Mouse (Mus musculus) hindbrain, embryonic 10.5 days (tissue): ENCODE measurements around the gene Bad. TPM values are rescaled to one million over a fixed set of nuclear protein-coding genes. Genes with fewer than 3 reads are reported as not detected.
"Not testable (repeated sequence)": the region's sequence is repeated elsewhere in the genome, so short reads cannot be mapped to it uniquely, and the experiment has no call there.

Source experiments
- DNase-seq: peaks from one replicate; pipeline ENCODE4 v3.0.0-alpha.2; 2017; ENCODE audit warnings: low spot score
- H3K27ac ChIP-seq: fragments of 300-500 bp; sonication (generic); 2 replicates; pipeline ENCODE4 v1.5.1; 2016; ENCODE audit warnings: mild to moderate bottlenecking, moderate library complexity
- H3K27me3 ChIP-seq: fragments of 300-500 bp; sonication (generic); 2 replicates; pipeline ENCODE4 v1.6.1; 2016; ENCODE audit warnings: mild to moderate bottlenecking; ENCODE audit not compliant: poor library complexity, insufficient read depth, severe bottlenecking
- H3K36me3 ChIP-seq: fragments of 300-500 bp; sonication (generic); 2 replicates; pipeline ENCODE4 v1.6.1; 2016; ENCODE audit warnings: mild to moderate bottlenecking, moderate library complexity
- H3K4me1 ChIP-seq: fragments of 300-500 bp; sonication (generic); replicated peaks from 2 replicates; pipeline ENCODE4 v1.6.1; 2016; ENCODE audit warnings: mild to moderate bottlenecking
- H3K4me3 ChIP-seq: fragments of 300-500 bp; sonication (generic); 2 replicates; pipeline ENCODE4 v1.5.1; 2016; ENCODE audit warnings: mild to moderate bottlenecking, moderate library complexity
- H3K9me3 ChIP-seq: fragments of 300-500 bp; sonication (generic); 2 replicates; pipeline ENCODE4 v1.6.1; 2016; ENCODE audit warnings: mild to moderate bottlenecking, moderate library complexity
- WGBS: fragments of 180-500 bp; shearing (Covaris S2); methylation state at CpG from one replicate; pipeline ENCODE4 v1.1.7; 2016; 5-methylcytosine and 5-hydroxymethylcytosine counted together
- polyA plus RNA-seq: library from polyadenylated mRNA; unstranded; fragments of >200 nt; fragmentation: Nextera tagmentation; extraction: Ambion mirVana; gene quantifications from 2 replicates; pipeline ENCODE4 v1.2.1, GENCODE M21; 2016

Bad gene
- polyA plus RNA-seq, 1 experiment from 2014 or later: 75.5 TPM

GRCm38 (mm10) chr19:6989251-6989650 is 47.6 kb downstream of the Bad start:
- Histone ChIP-seq H3K4me1 (peaks cover 63% of the 10 kb centered on the region), H3K4me3 (no peak overlapping the region), H3K27me3 (no peaks in the 10 kb centered on the region), H3K36me3 (peaks cover 21% of the 10 kb centered on the region), H3K9me3 (no peaks in the 10 kb centered on the region), H3K27ac (no peak overlapping the region)
- no peak for DNase-seq
- WGBS: 85% methylated on average over 8 of the region's 8 CpGs

- no peak for DNase-seq
- H3K9me3 ChIP-seq: no peaks in the 10 kb centered on the region
- H3K27ac ChIP-seq: no peak overlapping the region
- H3K4me1 ChIP-seq: peaks cover 72% of the 10 kb centered on the region
- no peak overlapping the region for H3K4me3 ChIP-seq
- peaks cover 9% of the 10 kb centered on the region; the same call in 1 of the 2 replicates for H3K36me3 ChIP-seq
- no peaks in the 10 kb centered on the region for H3K27me3 ChIP-seq
- WGBS: 92% methylated on average over 6 of the region's 6 CpGs
Observed at GRCm38 (mm10) chr19:6990712-6991111, 49.1 kb downstream of the Bad start.

GRCm38 (mm10) chr19:6991166-6991565 is 49.5 kb downstream of the Bad start:
- H3K36me3 ChIP-seq, H3K4me3 ChIP-seq, DNase-seq, H3K27ac ChIP-seq, H3K9me3 ChIP-seq, H3K27me3 ChIP-seq: not testable (repeated sequence)
- peaks cover 72% of the 10 kb centered on the region for H3K4me1 ChIP-seq
- WGBS: 94% methylated on average over 6 of the region's 6 CpGs

- peaks cover 71% of the 10 kb centered on the region for H3K4me1 ChIP-seq
- WGBS: 3% methylated on average over 37 of the region's 37 CpGs
- H3K27ac ChIP-seq: peak within 1 kb of the TSS; percentile 89
Observed at GRCm38 (mm10) chr19:6992011-6992858, 50.6 kb downstream of the Bad start, which contains the start of gene Dnajc4. Gene Dnajc4, minus strand, starts transcription at chr19:6992572.

GRCm38 (mm10) chr19:6993011-6993770 is 51.5 kb downstream of the Bad start:
- Histone ChIP-seq H3K36me3 (peaks cover 9% of the 10 kb centered on the region), H3K27me3 (no peaks in the 10 kb centered on the region), H3K4me1 (peaks cover 64% of the 10 kb centered on the region), H3K9me3 (no peaks in the 10 kb centered on the region), H3K4me3 (peak overlapping the region; percentile 69), H3K27ac (peak overlapping the region; percentile 89)
- 61% methylated on average over 14 of the region's 14 CpGs for WGBS
- DNase-seq: no peak

More at GRCm38 (mm10) chr19:6992011-6992858, 50.6 kb downstream of the Bad start, which contains the start of gene Dnajc4:
- no peaks in the 10 kb centered on the region for H3K9me3 ChIP-seq
- H3K4me3 ChIP-seq: peak within 1 kb of the TSS; percentile 69
- DNase-seq: peak; percentile 98
- 0 out of 2 replicates have a peak, but pooled peaks cover 3% of the 10 kb centered on the region for H3K36me3 ChIP-seq
- H3K27me3 ChIP-seq: no peaks in the 10 kb centered on the region

- no peak overlapping the region for H3K4me3 ChIP-seq
- no peaks in the 10 kb centered on the region for H3K27me3 ChIP-seq
- H3K27ac ChIP-seq: no peak overlapping the region
- H3K4me1 ChIP-seq: peaks cover 61% of the 10 kb centered on the region
- no peaks in the 10 kb centered on the region for H3K9me3 ChIP-seq
- DNase-seq: no peak
- H3K36me3 ChIP-seq: peaks cover 17% of the 10 kb centered on the region
- WGBS: 85% methylated on average over 8 of the region's 8 CpGs
Observed at GRCm38 (mm10) chr19:6994002-6994401, 52.3 kb downstream of the Bad start.

GRCm38 (mm10) chr19:6994489-6994888 is 52.8 kb downstream of the Bad start:
- Histone ChIP-seq H3K4me3 (no peak overlapping the region), H3K27ac (no peak overlapping the region), H3K9me3 (no peaks in the 10 kb centered on the region), H3K4me1 (peaks cover 57% of the 10 kb centered on the region), H3K27me3 (no peaks in the 10 kb centered on the region), H3K36me3 (peaks cover 18% of the 10 kb centered on the region)
- WGBS: 86% methylated on average over 8 of the region's 8 CpGs
- no peak for DNase-seq

GRCm38 (mm10) chr19:6995255-6995991 is 53.8 kb downstream of the Bad start:
- H3K27me3 ChIP-seq: no peaks in the 10 kb centered on the region
- H3K4me3 ChIP-seq: peak overlapping the region; percentile 72
- DNase-seq: no peak
- H3K4me1 ChIP-seq: peaks cover 55% of the 10 kb centered on the region
- no peaks in the 10 kb centered on the region for H3K9me3 ChIP-seq
- H3K27ac ChIP-seq: peak overlapping the region; percentile 90
- H3K36me3 ChIP-seq: peaks cover 28% of the 10 kb centered on the region
- WGBS: 50% methylated on average over 21 of the region's 21 CpGs

- H3K36me3 ChIP-seq: peaks cover 31% of the 10 kb centered on the region
- under 1% methylated on average over 24 of the region's 24 CpGs for WGBS
- H3K9me3 ChIP-seq: no peaks in the 10 kb centered on the region
- DNase-seq: peak; percentile 90
- peak within 1 kb of the TSS; percentile 90 for H3K27ac ChIP-seq
- H3K27me3 ChIP-seq: no peaks in the 10 kb centered on the region
- peak within 1 kb of the TSS; percentile 72 for H3K4me3 ChIP-seq
- H3K4me1 ChIP-seq: peaks cover 55% of the 10 kb centered on the region
Observed at GRCm38 (mm10) chr19:6996006-6996405, 54.3 kb downstream of the Bad start, which contains the start of the genes Nudt22 and Trpt1. Gene Nudt22, minus strand, starts transcription at chr19:6996117. Gene Trpt1, plus strand, starts transcription at chr19:6996131.

- no peaks in the 10 kb centered on the region for H3K9me3 ChIP-seq
- peaks cover 43% of the 10 kb centered on the region for H3K36me3 ChIP-seq
- DNase-seq: no peak
- WGBS: 84% methylated on average over 9 of the region's 9 CpGs
- no peaks in the 10 kb centered on the region for H3K27me3 ChIP-seq
- H3K4me3 ChIP-seq: no peak overlapping the region
- no peak overlapping the region for H3K27ac ChIP-seq
- peaks cover 44% of the 10 kb centered on the region for H3K4me1 ChIP-seq
Observed at GRCm38 (mm10) chr19:6997721-6998290, 56.1 kb downstream of the Bad start.

GRCm38 (mm10) chr19:6999360-7000063 is 57.9 kb downstream of the Bad start:
- peaks cover 43% of the 10 kb centered on the region for H3K36me3 ChIP-seq
- DNase-seq: no peak
- WGBS: 93% methylated on average over 19 of the region's 19 CpGs
- no peaks in the 10 kb centered on the region for H3K27me3 ChIP-seq
- H3K4me1 ChIP-seq: peaks cover 32% of the 10 kb centered on the region
- no peak overlapping the region for H3K27ac ChIP-seq
- H3K9me3 ChIP-seq: no peaks in the 10 kb centered on the region
- H3K4me3 ChIP-seq: no peak overlapping the region
